ENCODE assay signal across 17 mouse cellular contexts in the genomic region with DNA sequence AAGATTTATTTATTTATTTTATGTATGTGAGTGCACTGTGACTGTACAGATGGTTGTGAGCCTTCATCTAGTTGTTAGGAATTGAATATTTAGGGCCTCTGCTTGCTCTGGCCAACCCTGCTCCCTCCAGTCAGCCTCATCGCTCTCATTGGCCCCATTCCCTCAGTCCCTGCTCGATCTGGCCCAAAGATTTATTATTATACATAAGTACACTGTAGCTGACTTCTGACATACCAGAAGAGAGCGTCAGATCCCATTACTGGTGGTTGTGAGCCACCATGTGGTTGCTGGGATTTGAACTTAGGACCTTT. TPM values are rescaled to one million over a fixed set of nuclear protein-coding genes. Genes with fewer than 3 reads are reported as not detected.
A peak's percentile ranks its signal among the peaks of the same experiment; 100 is the strongest.
DNase-seq lines count a peak whose midpoint lies in the region; ATAC-seq and TF ChIP-seq lines count a peak whose summit lies in the region.
"Had no signal": no experiment of that assay in that cellular context is flagged by ENCODE, and none has a peak within 500 bp of the region (broad histone marks: within the 10 kb centered on the region; RNA-seq: fewer than 3 reads in every experiment).

No protein-coding gene starts in this region.

- no peak overlapping the region for H3K27ac ChIP-seq in kidney, embryonic 14.5 days (ENCODE audit: low read depth, low read length)
- no peak overlapping the region for H3K27ac ChIP-seq in hindbrain, embryonic 11.5 days (ENCODE audit: low read depth, low read length)
- H3K27ac ChIP-seq in midbrain, postnatal 0 days (ENCODE audit: low read depth, low read length), result peak overlapping the region; percentile 43; the same call in 1 of the 2 replicates

- H3K4me2 ChIP-seq in kidney, embryonic 14.5 days (replicated peaks; ENCODE audit: low read depth, low read length), result no peak overlapping the region
- no peak overlapping the region for H3K4me2 ChIP-seq in hindbrain, embryonic 11.5 days (replicated peaks; ENCODE audit: low read depth, low read length)
- no peak overlapping the region for H3K4me2 ChIP-seq in midbrain, postnatal 0 days (ENCODE audit: low read depth, low read length, poor library complexity, severe bottlenecking)
- H3K4me2 ChIP-seq: heart, embryonic 12.5 days had no signal

- 0 out of 2 replicates have a peak, but pooled peaks cover under 1% of the 10 kb centered on the region for H3K36me3 ChIP-seq in kidney, embryonic 14.5 days (ENCODE audit: control insufficient read depth, insufficient read depth, low read length)
- H3K36me3 ChIP-seq in hindbrain, embryonic 11.5 days (ENCODE audit: control insufficient read depth, insufficient read depth, low read length), result no peaks in the 10 kb centered on the region
- no peaks in the 10 kb centered on the region; the same call in 1 of the 2 replicates for H3K36me3 ChIP-seq in midbrain, postnatal 0 days (ENCODE audit: insufficient read depth, low read length)
- H3K36me3 ChIP-seq: G1E; heart, embryonic 12.5 days had no signal

- WGBS in kidney, embryonic 14.5 days, result 39% methylated on average over 3 of the region's 3 CpGs
- WGBS in hindbrain, embryonic 11.5 days, result 79% methylated on average over 3 of the region's 3 CpGs
- 60% methylated on average over 3 of the region's 3 CpGs for WGBS in midbrain, postnatal 0 days

- no peaks in the 10 kb centered on the region for H3K9me3 ChIP-seq in kidney, embryonic 14.5 days (ENCODE audit: control insufficient read depth, low read length)
- H3K9me3 ChIP-seq in hindbrain, embryonic 11.5 days (ENCODE audit: control insufficient read depth, low read length), result no peaks in the 10 kb centered on the region
- H3K9me3 ChIP-seq in midbrain, postnatal 0 days (ENCODE audit: low read length), result no peaks in the 10 kb centered on the region
- H3K9me3 ChIP-seq: G1E; heart, embryonic 12.5 days had no signal

- H3K27me3 ChIP-seq in kidney, embryonic 14.5 days (ENCODE audit: control insufficient read depth, insufficient read depth, low read length), result no peaks in the 10 kb centered on the region
- no peaks in the 10 kb centered on the region for H3K27me3 ChIP-seq in hindbrain, embryonic 11.5 days (ENCODE audit: control insufficient read depth, insufficient read depth, low read length)
- no peaks in the 10 kb centered on the region for H3K27me3 ChIP-seq in midbrain, postnatal 0 days (ENCODE audit: insufficient read depth, low read length)
- H3K27me3 ChIP-seq: heart, embryonic 12.5 days had no signal

- no peaks in the 10 kb centered on the region for H3K4me1 ChIP-seq in kidney, embryonic 14.5 days (ENCODE audit: control insufficient read depth, insufficient read depth, low read length)
- peaks cover 5% of the 10 kb centered on the region for H3K4me1 ChIP-seq in hindbrain, embryonic 11.5 days (replicated peaks; ENCODE audit: control insufficient read depth, insufficient read depth, low read length)
- peaks cover 5% of the 10 kb centered on the region; the same call in 1 of the 2 replicates for H3K4me1 ChIP-seq in midbrain, postnatal 0 days (ENCODE audit: insufficient read depth, low read length)
- H3K4me1 ChIP-seq: heart, embryonic 12.5 days had no signal

- peak; percentile 54; the same call in 1 of the 2 replicates for ATAC-seq in kidney, embryonic 14.5 days (ENCODE audit: low FRiP score, low TSS enrichment)
- peak; percentile 40; the same call in 1 of the 2 replicates for ATAC-seq in hindbrain, embryonic 11.5 days (ENCODE audit: low FRiP score)
- peak; percentile 44 for ATAC-seq in midbrain, postnatal 0 days (ENCODE audit: low FRiP score)

- no peak overlapping the region for H3K9ac ChIP-seq in kidney, embryonic 14.5 days (ENCODE audit: low read depth, low read length)
- H3K9ac ChIP-seq in hindbrain, embryonic 11.5 days (ENCODE audit: low read depth, low read length), result no peak overlapping the region
- H3K9ac ChIP-seq in midbrain, postnatal 0 days (replicated peaks; ENCODE audit: low read length, poor library complexity, severe bottlenecking), result no peak overlapping the region
- H3K9ac ChIP-seq: heart, embryonic 12.5 days had no signal

- no peak overlapping the region for H3K4me3 ChIP-seq in kidney, embryonic 14.5 days (ENCODE audit: low read length)
- H3K4me3 ChIP-seq in hindbrain, embryonic 11.5 days (ENCODE audit: low read depth, low read length), result no peak overlapping the region
- no peak overlapping the region for H3K4me3 ChIP-seq in midbrain, postnatal 0 days (ENCODE audit: low read depth, low read length)
- H3K4me3 ChIP-seq: heart, embryonic 12.5 days had no signal

- DNase-seq in kidney, postnatal 25 days, result no peak
- DNase-seq in 3T3-L1 (ENCODE audit: low read depth, low spot score), result peak; percentile 6
- no peak for DNase-seq in hindbrain, embryonic 11.5 days (ENCODE audit: low spot score)
- DNase-seq in midbrain, postnatal 0 days (ENCODE audit: low spot score), result no peak
- no peak for DNase-seq in urinary bladder, postnatal 14 days (ENCODE audit: low spot score)
- DNase-seq in cerebellum, adult 11 months, result no peak
- DNase-seq: adrenal gland, postnatal 25 days; cerebellum, postnatal 10 days; layer of hippocampus, postnatal 36 days; lung, postnatal 4 days; thymus, postnatal 36 days had no signal

- no peak for TF ChIP-seq CTCF in midbrain, postnatal 0 days (IDR thresholded peaks at IDR 0.05)

RNA-seq across cellular contexts. Expression of gene Abcg8, which starts 18.7 kb away (rescaled TPM):
- 0.35 and 0.43 TPM in 2 replicates for polyA plus RNA-seq in kidney, embryonic 14.5 days (2014; fragmentation: Nextera tagmentation; extraction: Ambion mirVana)
- polyA plus RNA-seq in hindbrain, embryonic 11.5 days (2014; fragmentation: Nextera tagmentation; extraction: Ambion mirVana), result 0.28 and 0.42 TPM in 2 replicates
- not detected in 2 replicates for total RNA-seq in midbrain, postnatal 0 days (2014; rRNA removed)
- 0.06 TPM in 1 of 2 replicates, not detected in the other for polyA plus RNA-seq in midbrain, postnatal 0 days (2015; fragmentation: Nextera tagmentation; extraction: Ambion mirVana)
- total RNA-seq: layer of hippocampus, postnatal 36 days; monocyte, adult 5-6 weeks had no signal
- polyA plus RNA-seq: C2C12; G1E; heart, embryonic 12.5 days had no signal

RNA-seq across cellular contexts. Expression of gene Abcg5, which starts 25.4 kb away (rescaled TPM):
- polyA plus RNA-seq in kidney, embryonic 14.5 days (2014; fragmentation: Nextera tagmentation; extraction: Ambion mirVana), result 5.8 and 6.6 TPM in 2 replicates
- polyA plus RNA-seq in hindbrain, embryonic 11.5 days (2014; fragmentation: Nextera tagmentation; extraction: Ambion mirVana), result 2.2 and 3.0 TPM in 2 replicates
- 2.9 and 3.0 TPM in 2 replicates for total RNA-seq in midbrain, postnatal 0 days (2014; rRNA removed)
- polyA plus RNA-seq in midbrain, postnatal 0 days (2015; fragmentation: Nextera tagmentation; extraction: Ambion mirVana), result 1.2 and 1.3 TPM in 2 replicates
- total RNA-seq: gastrocnemius, adult 8-10 months; layer of hippocampus, postnatal 36 days; monocyte, adult 5-6 weeks had no signal
- polyA plus RNA-seq: C2C12, G1E had no signal

RNA-seq across cellular contexts. Expression of gene Dync2li1, which starts 31.1 kb away (rescaled TPM):
- 48.7 and 57.3 TPM in 2 replicates for polyA plus RNA-seq in kidney, embryonic 14.5 days (2014; fragmentation: Nextera tagmentation; extraction: Ambion mirVana)
- 36.0 and 38.2 TPM in 2 replicates for polyA plus RNA-seq in hindbrain, embryonic 11.5 days (2014; fragmentation: Nextera tagmentation; extraction: Ambion mirVana)
- 18.3 and 19.6 TPM in 2 replicates for total RNA-seq in midbrain, postnatal 0 days (2014; rRNA removed)
- polyA plus RNA-seq in midbrain, postnatal 0 days (2015; fragmentation: Nextera tagmentation; extraction: Ambion mirVana), result 36.1 and 37.7 TPM in 2 replicates
- total RNA-seq: G1E had no signal
- polyA plus RNA-seq: G1E had no signal
